Mouse (Mus musculus): ENCODE data around the gene March6. TPM values are rescaled to one million over a fixed set of nuclear protein-coding genes. Genes with fewer than 3 reads are reported as not detected.

Gene March6
- polyA plus RNA-seq, 1 experiment from 2014 or later = 99.8 TPM

GRCm38 (mm10) chr15:31412933-31413332, 117.9 kb downstream of the March6 start:
- Histone ChIP-seq H3K27ac (ENCODE audit: low read length) (no peak overlapping the region), H3K36me3 (ENCODE audit: control insufficient read depth, insufficient read depth, low read length) (no peaks in the 10 kb centered on the region), H3K9me3 (replicated peaks; ENCODE audit: control insufficient read depth, low read length, poor library complexity, severe bottlenecking) (no peaks in the 10 kb centered on the region), H3K27me3 (ENCODE audit: control insufficient read depth, insufficient read depth, low read depth, low read length) (no peaks in the 10 kb centered on the region), H3K4me1 (ENCODE audit: control insufficient read depth, insufficient read depth, low read length) (no peaks in the 10 kb centered on the region), H3K4me2 (ENCODE audit: low read length) (no peak overlapping the region), H3K4me3 (ENCODE audit: low read depth, low read length) (no peak overlapping the region), H3K9ac (ENCODE audit: low read depth, low read length) (no peak overlapping the region)
- 75% methylated on average over 2 of the region's 3 CpGs for WGBS
- ATAC-seq = no peak

- no peak for ATAC-seq
- Histone ChIP-seq H3K36me3 (ENCODE audit: control insufficient read depth, insufficient read depth, low read length) (no peaks in the 10 kb centered on the region), H3K9ac (ENCODE audit: low read depth, low read length) (no peak overlapping the region), H3K4me3 (ENCODE audit: low read depth, low read length) (no peak overlapping the region), H3K9me3 (replicated peaks; ENCODE audit: control insufficient read depth, low read length, poor library complexity, severe bottlenecking) (no peaks in the 10 kb centered on the region), H3K4me1 (ENCODE audit: control insufficient read depth, insufficient read depth, low read length) (no peaks in the 10 kb centered on the region), H3K27me3 (ENCODE audit: control insufficient read depth, insufficient read depth, low read depth, low read length) (no peaks in the 10 kb centered on the region), H3K27ac (ENCODE audit: low read length) (no peak overlapping the region), H3K4me2 (ENCODE audit: low read length) (no peak overlapping the region)
- WGBS = 82% methylated on average over 6 of the region's 6 CpGs
Measured at GRCm38 (mm10) chr15:31412436-31412835, 118.4 kb downstream of the March6 start.

DNA sequence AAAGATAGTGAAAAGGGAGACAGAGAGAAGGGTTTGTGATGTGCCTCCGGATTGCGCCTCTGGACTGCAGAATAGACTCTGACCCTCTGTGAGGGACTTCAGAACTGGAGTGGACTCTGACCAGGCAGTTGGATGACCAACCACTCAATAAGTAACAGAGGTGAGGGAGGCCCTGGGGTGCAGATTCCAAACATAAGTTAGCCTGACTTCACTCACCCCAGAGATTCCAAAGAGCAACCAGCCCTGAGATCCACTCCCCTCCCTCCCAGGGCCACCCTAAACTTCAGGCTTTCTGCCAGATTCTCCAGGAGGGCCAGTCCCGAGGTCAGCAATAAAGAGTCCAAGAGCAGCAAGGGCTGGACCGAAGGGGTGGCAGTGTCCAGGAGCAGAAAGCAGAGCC, 123.4 kb downstream of the March6 start:
- no peak overlapping the region for H3K27ac ChIP-seq (ENCODE audit: low read length)
- H3K36me3 ChIP-seq (ENCODE audit: control insufficient read depth, insufficient read depth, low read length) = no peaks in the 10 kb centered on the region
- no peak overlapping the region for H3K4me3 ChIP-seq (ENCODE audit: low read depth, low read length)
- 90% methylated on average over 4 of the region's 4 CpGs for WGBS
- ATAC-seq = no peak
- H3K4me2 ChIP-seq (ENCODE audit: low read length) = no peak overlapping the region
- H3K9me3 ChIP-seq (replicated peaks; ENCODE audit: control insufficient read depth, low read length, poor library complexity, severe bottlenecking) = no peaks in the 10 kb centered on the region
- H3K9ac ChIP-seq (ENCODE audit: low read depth, low read length) = no peak overlapping the region
- H3K4me1 ChIP-seq (ENCODE audit: control insufficient read depth, insufficient read depth, low read length) = no peaks in the 10 kb centered on the region; the same call in 1 of the 2 replicates
- H3K27me3 ChIP-seq (ENCODE audit: control insufficient read depth, insufficient read depth, low read depth, low read length) = no peaks in the 10 kb centered on the region

DNA sequence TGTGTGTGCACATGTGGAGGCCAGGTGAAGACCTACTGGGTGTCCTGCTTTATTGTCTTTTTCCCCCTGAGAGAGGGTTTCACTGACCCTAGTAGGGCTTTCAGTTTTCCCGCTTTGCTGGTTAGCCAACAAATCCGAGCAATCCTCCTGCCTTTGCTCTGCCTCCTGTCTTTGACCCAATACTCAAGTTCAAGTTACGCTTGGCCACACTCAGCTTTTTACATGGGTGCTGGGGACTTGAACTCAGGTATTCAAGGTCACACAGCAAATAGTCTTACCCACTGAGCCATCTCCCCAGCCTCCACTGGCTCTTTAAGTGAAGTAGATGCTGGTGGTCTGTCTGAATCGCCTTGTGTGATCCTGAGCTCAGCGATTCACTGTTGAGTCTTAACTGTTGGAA, 124.0 kb downstream of the March6 start:
- ATAC-seq = no peak
- Histone ChIP-seq H3K27me3 (ENCODE audit: control insufficient read depth, insufficient read depth, low read depth, low read length) (no peaks in the 10 kb centered on the region), H3K4me1 (ENCODE audit: control insufficient read depth, insufficient read depth, low read length) (no peaks in the 10 kb centered on the region; the same call in 1 of the 2 replicates), H3K4me3 (ENCODE audit: low read depth, low read length) (no peak overlapping the region), H3K27ac (ENCODE audit: low read length) (no peak overlapping the region), H3K4me2 (ENCODE audit: low read length) (no peak overlapping the region), H3K9ac (ENCODE audit: low read depth, low read length) (no peak overlapping the region), H3K36me3 (ENCODE audit: control insufficient read depth, insufficient read depth, low read length) (no peaks in the 10 kb centered on the region), H3K9me3 (replicated peaks; ENCODE audit: control insufficient read depth, low read length, poor library complexity, severe bottlenecking) (no peaks in the 10 kb centered on the region)
- 89% methylated on average over 5 of the region's 5 CpGs for WGBS

Other genes with a start within 250 kb of the March6 start
- gene Ankrd33b, start 163.3 kb downstream of the March6 start, polyA plus RNA-seq (2015; fragmentation: Nextera tagmentation; extraction: Ambion mirVana) = 0.53 and 0.69 TPM in 2 replicates
- 2.0 and 2.5 TPM in 2 replicates for gene Ropn1l, start 77.3 kb downstream of the March6 start, polyA plus RNA-seq (2015; fragmentation: Nextera tagmentation; extraction: Ambion mirVana)
- 8.7 and 12.8 TPM in 2 replicates for gene Cmbl, start 34.3 kb upstream of the March6 start, polyA plus RNA-seq (2015; fragmentation: Nextera tagmentation; extraction: Ambion mirVana)
- gene Cct5, start 70.8 kb upstream of the March6 start, polyA plus RNA-seq (2015; fragmentation: Nextera tagmentation; extraction: Ambion mirVana) = 484 and 516 TPM in 2 replicates
- 8.2 and 9.3 TPM in 2 replicates for gene Fam173b, start 70.8 kb upstream of the March6 start, polyA plus RNA-seq (2015; fragmentation: Nextera tagmentation; extraction: Ambion mirVana)